Mouse (Mus musculus) CH12F3 (cell line): ENCODE measurements around the gene Il31ra.

Experiments used
- in situ Hi-C: fragments of 300-500 bp; cut with MboI; formaldehyde crosslinking; loops from 2 replicates; pipeline ENCODE4 v1.14.3; 2020; ENCODE audit warnings: low sequenced_read_pairs

The Il31ra gene

GRCm38 (mm10) chr13:112472401-112473023, 121.6 kb downstream of the Il31ra start:
- in situ Hi-C loops = no loop called here

GRCm38 (mm10) chr13:112471201-112471600, 123.0 kb downstream of the Il31ra start:
- in situ Hi-C loops = no loop called here
